Mouse (Mus musculus) cerebellum, adult 9-11 months (tissue): Measurements from ENCODE around the gene Cnot1.
"Not testable (repeated sequence)": the region's sequence is repeated elsewhere in the genome, so short reads cannot be mapped to it uniquely, and the experiment has no call there.

Experiments used
- DNase-seq: peaks from one replicate; pipeline ENCODE4 v3.0.0; 2022

Cnot1 gene

GRCm38 (mm10) chr8:95807331-95807843 lies at the start of gene Cnot1:
Cnot1 (minus strand) TSS chr8:95807464.
- DNase-seq = peak; percentile 98

- DNase-seq = peak; percentile 17
Measured at GRCm38 (mm10) chr8:95854174-95854573, 46.9 kb upstream of the Cnot1 start.

GRCm38 (mm10) chr8:95853102-95853843 lies 46.0 kb upstream of the Cnot1 start, which contains the start of gene Slc38a7:
Slc38a7 (minus strand) TSS chr8:95853539.
- peak; percentile 84 for DNase-seq

GRCm38 (mm10) chr8:95852290-95852689 lies 45.0 kb upstream of the Cnot1 start:
- DNase-seq = peak; percentile 30

GRCm38 (mm10) chr8:95850326-95850725 lies 43.1 kb upstream of the Cnot1 start:
- DNase-seq = no peak

GRCm38 (mm10) chr8:95848734-95849464 lies 41.6 kb upstream of the Cnot1 start:
- DNase-seq = no peak

- DNase-seq = no peak
Measured at GRCm38 (mm10) chr8:95848061-95848551, 40.8 kb upstream of the Cnot1 start.

- no peak for DNase-seq
Measured at GRCm38 (mm10) chr8:95845026-95845425, 37.8 kb upstream of the Cnot1 start.

- no peak for DNase-seq
Measured at GRCm38 (mm10) chr8:95843968-95844367, 36.7 kb upstream of the Cnot1 start.

- no peak for DNase-seq
Measured at GRCm38 (mm10) chr8:95841436-95841835, 34.2 kb upstream of the Cnot1 start.

- no peak for DNase-seq
Measured at GRCm38 (mm10) chr8:95839289-95839688, 32.0 kb upstream of the Cnot1 start.

- DNase-seq = no peak
Measured at GRCm38 (mm10) chr8:95837266-95837665, 30.0 kb upstream of the Cnot1 start.

- DNase-seq = no peak
Measured at GRCm38 (mm10) chr8:95835891-95836290, 28.6 kb upstream of the Cnot1 start.

- no peak for DNase-seq
Measured at GRCm38 (mm10) chr8:95833435-95833984, 26.2 kb upstream of the Cnot1 start.

GRCm38 (mm10) chr8:95832603-95833434 lies 25.6 kb upstream of the Cnot1 start:
- peak; percentile 73 for DNase-seq

- no peak for DNase-seq
Measured at GRCm38 (mm10) chr8:95830144-95830543, 22.9 kb upstream of the Cnot1 start.

- not testable (repeated sequence) for DNase-seq
Measured at GRCm38 (mm10) chr8:95825162-95825561, 17.9 kb upstream of the Cnot1 start, which contains the start of gene Sap18b. Sap18b (plus strand) TSS chr8:95825346.

GRCm38 (mm10) chr8:95822699-95823098 lies 15.4 kb upstream of the Cnot1 start:
- DNase-seq = no peak

- DNase-seq = no peak
Measured at GRCm38 (mm10) chr8:95822096-95822495, 14.8 kb upstream of the Cnot1 start.

GRCm38 (mm10) chr8:95821266-95821665 lies 14.0 kb upstream of the Cnot1 start:
- no peak for DNase-seq

- no peak for DNase-seq
Measured at GRCm38 (mm10) chr8:95818211-95818610, 10.9 kb upstream of the Cnot1 start.

GRCm38 (mm10) chr8:95817597-95817996 lies 10.3 kb upstream of the Cnot1 start:
- DNase-seq = no peak
